Mouse (Mus musculus): ENCODE results near the gene Wdr89.

- TF ChIP-seq CTCF (IDR thresholded peaks at IDR 0.05; ENCODE audit: control insufficient read depth, insufficient read depth, insufficient read length): no peak
- no peak for TF ChIP-seq MAX (IDR thresholded peaks at IDR 0.05)
- TF ChIP-seq USF1 (IDR thresholded peaks at IDR 0.05; ENCODE audit: low read depth): no peak
Measured at GRCm38 (mm10) chr12:75616841-75617240, 52.5 kb downstream of the Wdr89 start.
